In genomic region chr10:117812501-117812900, GRCm38 (mm10) we compare ENCODE assay signal across 21 mouse cellular contexts. TPM values are rescaled to one million over a fixed set of nuclear protein-coding genes. Genes with fewer than 3 reads are reported as not detected.
DNase-seq lines count a peak whose midpoint lies in the region; ATAC-seq lines count a peak whose summit lies in the region.
"Had no signal": no experiment of that assay in that cellular context is flagged by ENCODE, and none has a peak within 500 bp of the region (broad histone marks: within the 10 kb centered on the region; RNA-seq: fewer than 3 reads in every experiment).

No protein-coding gene starts in this region.

- no peaks in the 10 kb centered on the region for H3K27me3 ChIP-seq in heart, embryonic 14.5 days (ENCODE audit: control insufficient read depth, insufficient read depth, low read length)
- H3K27me3 ChIP-seq: embryonic facial prominence, embryonic 13.5 days; embryonic facial prominence, embryonic 15.5 days; forebrain, embryonic 12.5 days had no signal

- H3K9ac ChIP-seq in heart, embryonic 14.5 days (ENCODE audit: low read length): no peak overlapping the region
- H3K9ac ChIP-seq: embryonic facial prominence, embryonic 13.5 days; embryonic facial prominence, embryonic 15.5 days; forebrain, embryonic 12.5 days had no signal

- H3K4me1 ChIP-seq in heart, embryonic 14.5 days (ENCODE audit: control insufficient read depth in 2 of 2, insufficient read depth in 2 of 2, low read length in 2 of 2): no peaks in the 10 kb centered on the region

- no peak overlapping the region for H3K27ac ChIP-seq in heart, embryonic 14.5 days (replicated peaks in 1 of 2; ENCODE audit: control insufficient read depth in 1 of 2, insufficient read depth in 1 of 2, low read depth in 2 of 2, low read length in 2 of 2)
- H3K27ac ChIP-seq: embryonic facial prominence, embryonic 13.5 days; embryonic facial prominence, embryonic 15.5 days; forebrain, embryonic 10.5 days; forebrain, embryonic 12.5 days had no signal

- H3K4me2 ChIP-seq in heart, embryonic 14.5 days (ENCODE audit: low read length): no peak overlapping the region
- H3K4me2 ChIP-seq: embryonic facial prominence, embryonic 13.5 days; embryonic facial prominence, embryonic 15.5 days; forebrain, embryonic 12.5 days had no signal

- 0 out of 2 replicates have a peak, but pooled peaks have one; percentile 39 for ATAC-seq in heart, embryonic 14.5 days (ENCODE audit: insufficient number of reproducible peaks, insufficient read depth, low FRiP score, low read depth)
- ATAC-seq: forebrain, embryonic 14.5 days; forebrain, embryonic 16.5 days had no signal

- H3K9me3 ChIP-seq in heart, embryonic 14.5 days (ENCODE audit: control insufficient read depth, low read length): no peaks in the 10 kb centered on the region
- H3K9me3 ChIP-seq: embryonic facial prominence, embryonic 13.5 days; embryonic facial prominence, embryonic 15.5 days; forebrain, embryonic 10.5 days; forebrain, embryonic 12.5 days had no signal

- H3K36me3 ChIP-seq in heart, embryonic 14.5 days (ENCODE audit: control insufficient read depth, insufficient read depth, low read length): peaks cover 62% of the 10 kb centered on the region

- WGBS in heart, embryonic 14.5 days: 88% methylated on average over 2 of the region's 2 CpGs

- DNase-seq in heart, postnatal 25 days (ENCODE audit: low spot score): no peak
- peak; percentile 46 for DNase-seq in urinary bladder, postnatal 25 days (ENCODE audit: low spot score)
- DNase-seq in urinary bladder, postnatal 4 days (ENCODE audit: low spot score in 2 of 2): no peak
- DNase-seq: adrenal gland, adult 2 months; adrenal gland, postnatal 10 days; adrenal gland, postnatal 25 days; cerebellum, adult 11 months; cerebellum, adult 18-20 months; cerebellum, adult 8-10 months; cerebellum, adult 9-11 months; cerebellum, postnatal 14 days; cerebellum, postnatal 36 days; embryo, embryonic 11 days had no signal

- intact Hi-C loops in heart, postnatal 25 days (cut with DNase I): no loop called here

- H3K4me3 ChIP-seq in heart, embryonic 14.5 days (ENCODE audit: control insufficient read depth in 1 of 2, insufficient read depth in 1 of 2, low read depth in 1 of 2, low read length in 2 of 2): no peak overlapping the region
- H3K4me3 ChIP-seq: embryonic facial prominence, embryonic 13.5 days; embryonic facial prominence, embryonic 15.5 days; erythroblast, embryonic 14.5 days; forebrain, embryonic 10.5 days; forebrain, embryonic 12.5 days had no signal

RNA-seq across cellular contexts. Expression of gene Nup107, which starts 20.0 kb away (rescaled TPM):
- polyA plus RNA-seq in heart, embryonic 14.5 days (2014; fragmentation: Nextera tagmentation; extraction: Ambion mirVana): 41.0 and 42.5 TPM in 2 replicates
- 1 to 10 TPM; 7.3 to 8.6 TPM for total RNA-seq in heart, postnatal 25 days (2021)

RNA-seq across cellular contexts. Expression of gene Rap1b, which starts 33.3 kb away (rescaled TPM):
- 133 and 143 TPM in 2 replicates for polyA plus RNA-seq in heart, embryonic 14.5 days (2014; fragmentation: Nextera tagmentation; extraction: Ambion mirVana)
- total RNA-seq in heart, postnatal 25 days (2021): 10 to 100 TPM; 48.1 to 56.8 TPM
